Mouse (Mus musculus) limb, embryonic 10.5 days (tissue): Measurements from ENCODE around the gene Prl3a1. TPM values are rescaled to one million over a fixed set of nuclear protein-coding genes. Genes with fewer than 3 reads are reported as not detected.

ENCODE experiments used
- DNase-seq: peaks from one replicate; pipeline ENCODE4 v3.0.0-alpha.2; 2017; ENCODE audit warnings: low spot score
- H3K27ac ChIP-seq: fragments of 300-500 bp; sonication (generic); 2 replicates; pipeline ENCODE4 v1.5.1; 2016; ENCODE audit warnings: mild to moderate bottlenecking
- H3K27me3 ChIP-seq: fragments of 300-500 bp; sonication (generic); 2 replicates; pipeline ENCODE4 v1.6.1; 2016; ENCODE audit warnings: low read depth, mild to moderate bottlenecking; ENCODE audit not compliant: poor library complexity, severe bottlenecking
- H3K36me3 ChIP-seq: fragments of 300-500 bp; sonication (generic); 2 replicates; pipeline ENCODE4 v1.6.1; 2016; ENCODE audit warnings: mild to moderate bottlenecking, moderate library complexity
- H3K4me1 ChIP-seq: fragments of 300-500 bp; sonication (generic); 2 replicates; pipeline ENCODE4 v1.6.1; 2016
- H3K4me3 ChIP-seq: fragments of 300-500 bp; sonication (generic); 2 replicates; pipeline ENCODE4 v1.5.1; 2016; ENCODE audit warnings: mild to moderate bottlenecking, moderate library complexity
- H3K9me3 ChIP-seq: fragments of 300-500 bp; sonication (generic); replicated peaks from 2 replicates; pipeline ENCODE4 v1.6.1; 2016; ENCODE audit warnings: mild to moderate bottlenecking
- WGBS: fragments of 180-500 bp; shearing (Covaris S2); methylation state at CpG from one replicate; pipeline ENCODE4 v1.1.7; 2016; 5-methylcytosine and 5-hydroxymethylcytosine counted together
- polyA plus RNA-seq: library from polyadenylated mRNA; unstranded; fragments of >200 nt; fragmentation: Nextera tagmentation; extraction: Ambion mirVana; gene quantifications from 2 replicates; pipeline ENCODE4 v1.2.1, GENCODE M21; 2016

Prl3a1 gene
- not detected in 2 replicates for polyA plus RNA-seq

DNA sequence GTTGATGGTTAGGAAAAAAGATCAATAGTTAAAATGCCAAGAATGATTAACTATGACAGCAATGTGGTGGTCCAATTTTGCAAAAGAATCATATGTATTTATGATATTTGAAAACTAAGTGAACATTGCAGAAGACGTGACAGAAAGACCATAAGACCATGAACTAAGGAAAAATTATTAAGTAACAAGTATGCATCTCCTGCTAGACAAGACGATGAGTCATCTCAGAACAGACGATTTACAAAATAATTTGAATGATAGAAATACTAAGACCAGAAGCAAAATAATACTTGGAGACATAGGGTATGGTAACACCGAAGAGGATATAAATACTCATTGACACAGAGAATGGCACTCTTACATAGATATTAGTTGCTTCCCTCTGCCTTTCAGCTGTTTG, at the start of gene Prl3a1:
TSS of gene Prl3a1 (plus strand) at position 301 of the 400 bp plus-strand sequence.
- no peaks in the 10 kb centered on the region for H3K4me1 ChIP-seq
- no peak for DNase-seq
- 93% methylated on average over 4 of the region's 4 CpGs for WGBS

DNA sequence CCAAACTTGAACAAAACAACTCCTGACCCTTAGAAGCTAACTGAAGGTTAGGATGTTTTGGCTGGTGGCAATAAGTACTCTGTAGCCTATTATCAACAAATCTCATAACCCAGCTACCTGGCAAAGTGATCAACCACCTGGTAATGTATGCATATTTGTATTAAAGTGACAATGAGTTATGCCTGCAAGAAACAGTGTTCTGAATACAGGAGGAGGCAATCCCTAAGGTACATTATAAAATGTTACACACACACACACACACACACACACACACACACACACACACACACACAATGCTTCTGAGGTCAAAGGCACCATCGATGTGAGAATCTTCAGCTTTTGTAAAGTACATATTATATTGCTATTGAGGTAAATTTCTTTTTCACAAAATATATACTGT, 17.7 kb upstream of the Prl3a1 start, which contains the start of gene Prl3b1:
TSS of gene Prl3b1 (plus strand) at position 301 of the 400 bp plus-strand sequence.
- WGBS: 100% methylated on average over 1 of the region's 1 CpGs
- H3K9me3 ChIP-seq: no peaks in the 10 kb centered on the region
- no peak within 1 kb of the TSS for H3K4me3 ChIP-seq
- H3K27ac ChIP-seq: no peak within 1 kb of the TSS
- no peak for DNase-seq
- no peaks in the 10 kb centered on the region for H3K36me3 ChIP-seq
- H3K4me1 ChIP-seq: no peaks in the 10 kb centered on the region
- no peaks in the 10 kb centered on the region for H3K27me3 ChIP-seq

More for the DNA sequence above, at the start of gene Prl3a1:
- Histone ChIP-seq H3K36me3 (no peaks in the 10 kb centered on the region), H3K27me3 (no peaks in the 10 kb centered on the region), H3K4me3 (no peak within 1 kb of the TSS), H3K27ac (no peak within 1 kb of the TSS), H3K9me3 (no peaks in the 10 kb centered on the region)

DNA sequence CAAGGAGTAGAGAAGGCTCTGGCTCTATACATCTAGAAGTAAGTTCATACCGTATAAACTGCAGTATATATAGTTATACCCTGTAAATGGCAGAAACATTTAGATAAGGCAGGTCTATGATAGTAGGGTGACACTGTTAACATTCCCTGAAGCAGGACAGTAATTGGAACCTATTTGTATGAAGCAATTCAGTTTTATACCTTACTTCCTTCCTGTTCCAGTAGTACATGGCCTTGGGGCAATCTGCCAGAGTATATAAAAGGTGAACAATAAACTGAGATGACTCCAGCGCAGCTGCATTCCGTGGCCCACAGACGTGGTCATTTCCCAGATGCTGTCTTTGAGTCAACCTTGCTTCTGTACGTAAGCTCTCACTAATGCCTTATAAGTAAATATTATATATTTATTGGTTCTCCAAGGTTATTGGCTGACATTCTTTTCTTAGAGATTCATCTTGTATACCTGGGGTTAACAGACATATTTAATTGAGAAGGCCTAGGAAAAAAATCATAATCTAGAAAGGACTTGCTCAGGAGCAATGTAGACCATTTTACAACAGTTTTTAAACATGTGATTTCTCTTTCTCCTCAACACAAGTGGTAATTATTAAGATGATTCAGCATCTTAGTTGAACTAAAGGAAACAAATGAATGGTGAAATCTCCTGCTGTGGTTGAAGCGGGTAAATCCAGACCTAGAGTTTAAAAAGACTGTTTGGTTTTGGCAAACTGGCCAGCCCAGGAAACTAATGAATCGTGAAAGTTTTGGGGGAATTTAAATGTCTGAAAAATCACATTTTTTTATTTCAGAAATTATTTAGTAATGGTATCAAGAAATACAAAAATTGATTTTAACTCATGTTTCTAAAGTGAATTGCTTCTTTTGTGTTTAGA, 53.3 kb downstream of the Prl3a1 start, which contains the start of gene Prl6a1:
TSS of gene Prl6a1 (plus strand) at position 294 of the 892 bp plus-strand sequence.
- Histone ChIP-seq H3K4me1 (no peaks in the 10 kb centered on the region), H3K4me3 (no peak within 1 kb of the TSS), H3K36me3 (no peaks in the 10 kb centered on the region), H3K27ac (no peak within 1 kb of the TSS), H3K27me3 (no peaks in the 10 kb centered on the region), H3K9me3 (no peaks in the 10 kb centered on the region)
- 83% methylated on average over 7 of the region's 7 CpGs for WGBS
- no peak for DNase-seq

Other genes starting within 250 kb of the Prl3a1 start
- not detected in 2 replicates for gene Prl, start 201.9 kb upstream of the Prl3a1 start, polyA plus RNA-seq
- gene Prl3d1, start 165.2 kb upstream of the Prl3a1 start, polyA plus RNA-seq: not detected in 2 replicates
- not detected in 2 replicates for gene Prl3d2, start 137.7 kb upstream of the Prl3a1 start, polyA plus RNA-seq
- gene Prl3d3, start 102.6 kb upstream of the Prl3a1 start, polyA plus RNA-seq: not detected in 2 replicates
- gene Prl3c1, start 62.8 kb upstream of the Prl3a1 start, polyA plus RNA-seq: not detected in 2 replicates
- 0.99 and 1.2 TPM in 2 replicates for gene Prl3b1, start 17.6 kb upstream of the Prl3a1 start, polyA plus RNA-seq
- not detected in 2 replicates for gene Prl6a1, start 53.2 kb downstream of the Prl3a1 start, polyA plus RNA-seq
- gene Prl8a2, start 86.2 kb downstream of the Prl3a1 start, polyA plus RNA-seq: not detected in 2 replicates
- gene Prl2b1, start 131.4 kb downstream of the Prl3a1 start, polyA plus RNA-seq: not detected in 2 replicates
- not detected in 2 replicates for gene Prl8a6, start 179.3 kb downstream of the Prl3a1 start, polyA plus RNA-seq